Mouse (Mus musculus): ENCODE results near the gene Zfp81. TPM values are rescaled to one million over a fixed set of nuclear protein-coding genes. Genes with fewer than 3 reads are reported as not detected.
"Not testable (repeated sequence)": the region's sequence is repeated elsewhere in the genome, so short reads cannot be mapped to it uniquely, and the experiment has no call there.

The Zfp81 gene
- total and polyA plus RNA-seq, 2 experiments from 2014 or later: 3.6 to 5.4 TPM

GRCm38 (mm10) chr17:33352981-33353380 is 5.7 kb downstream of the Zfp81 start:
- Histone ChIP-seq H3K27me3 (ENCODE audit: control insufficient read depth, insufficient read depth, low read length) (no peaks in the 10 kb centered on the region), H3K9ac (replicated peaks; ENCODE audit: low read depth, low read length) (no peak overlapping the region), H3K4me1 (ENCODE audit: control insufficient read depth, insufficient read depth) (no peaks in the 10 kb centered on the region), H3K4me3 (ENCODE audit: low read depth, low read length) (no peak overlapping the region), H3K9me3 (replicated peaks; ENCODE audit: control insufficient read depth, low read length) (peaks cover 14% of the 10 kb centered on the region), H3K4me2 (ENCODE audit: low read depth, low read length) (no peak overlapping the region), H3K36me3 (replicated peaks; ENCODE audit: control insufficient read depth, insufficient read depth, low read length) (no peaks in the 10 kb centered on the region), H3K27ac (ENCODE audit: low read depth) (no peak overlapping the region)
- ATAC-seq (ENCODE audit: insufficient read depth, low read depth) (no peak), DNase-seq (ENCODE audit: low spot score) (no peak)
- TF ChIP-seq CTCF (IDR thresholded peaks at IDR 0.05; ENCODE audit: low read depth): no peak
- no peak for TF ChIP-seq EP300 (IDR thresholded peaks at IDR 0.05; ENCODE audit: low read depth)
- 91% methylated on average over 1 of the region's 1 CpGs for WGBS

GRCm38 (mm10) chr17:33289876-33290149 is 68.9 kb downstream of the Zfp81 start:
- not testable (repeated sequence) for H3K27ac ChIP-seq (ENCODE audit: low read depth); H3K4me3 ChIP-seq (ENCODE audit: low read depth, low read length); H3K4me1 ChIP-seq (ENCODE audit: control insufficient read depth, insufficient read depth); H3K4me2 ChIP-seq (ENCODE audit: low read depth, low read length); H3K9ac ChIP-seq (replicated peaks; ENCODE audit: low read depth, low read length); H3K9me3 ChIP-seq (replicated peaks; ENCODE audit: control insufficient read depth, low read length); DNase-seq (ENCODE audit: low spot score); ATAC-seq (ENCODE audit: insufficient read depth, low read depth); H3K36me3 ChIP-seq (replicated peaks; ENCODE audit: control insufficient read depth, insufficient read depth, low read length); H3K27me3 ChIP-seq (ENCODE audit: control insufficient read depth, insufficient read depth, low read length)
- WGBS: no CpG with 5 or more reads among the region's 9 CpGs

- not testable (repeated sequence) for H3K4me1 ChIP-seq (ENCODE audit: control insufficient read depth, insufficient read depth); H3K9me3 ChIP-seq (replicated peaks; ENCODE audit: control insufficient read depth, low read length); H3K27ac ChIP-seq (ENCODE audit: low read depth); DNase-seq (ENCODE audit: low spot score); H3K27me3 ChIP-seq (ENCODE audit: control insufficient read depth, insufficient read depth, low read length); H3K4me3 ChIP-seq (ENCODE audit: low read depth, low read length); H3K36me3 ChIP-seq (replicated peaks; ENCODE audit: control insufficient read depth, insufficient read depth, low read length); H3K9ac ChIP-seq (replicated peaks; ENCODE audit: low read depth, low read length); H3K4me2 ChIP-seq (ENCODE audit: low read depth, low read length)
- peak; percentile 99 for ATAC-seq (ENCODE audit: insufficient read depth, low read depth)
- no CpG with 5 or more reads among the region's 25 CpGs for WGBS
These were observed 69.4 kb downstream of the Zfp81 start, which contains the start of gene Zfp955b for GRCm38 (mm10) chr17:33289039-33289875. Zfp955b (plus strand) TSS chr17:33289544.

Other genes starting within 250 kb of the Zfp81 start
- gene Morc2b, start 219.2 kb downstream of the Zfp81 start, total RNA-seq (2014; rRNA removed; ENCODE audit: low replicate concordance): 1.0 TPM in 1 of 2 replicates, not detected in the other
- 0.03 and 0.18 TPM in 2 replicates for gene Morc2b, start 219.2 kb downstream of the Zfp81 start, polyA plus RNA-seq (2015; fragmentation: Nextera tagmentation; extraction: Ambion mirVana)
- gene Olfr55, start 190.4 kb downstream of the Zfp81 start, total RNA-seq (2014; rRNA removed; ENCODE audit: low replicate concordance): not detected in 2 replicates
- not detected in 2 replicates for gene Olfr55, start 190.4 kb downstream of the Zfp81 start, polyA plus RNA-seq (2015; fragmentation: Nextera tagmentation; extraction: Ambion mirVana)
- gene Olfr239, start 167.6 kb downstream of the Zfp81 start, total RNA-seq (2014; rRNA removed; ENCODE audit: low replicate concordance): not detected in 2 replicates
- gene Olfr239, start 167.6 kb downstream of the Zfp81 start, polyA plus RNA-seq (2015; fragmentation: Nextera tagmentation; extraction: Ambion mirVana): not detected in 2 replicates
- gene Olfr1564, start 137.2 kb downstream of the Zfp81 start, total RNA-seq (2014; rRNA removed; ENCODE audit: low replicate concordance): not detected in 2 replicates
- gene Olfr1564, start 137.2 kb downstream of the Zfp81 start, polyA plus RNA-seq (2015; fragmentation: Nextera tagmentation; extraction: Ambion mirVana): 0.01 TPM in 1 of 2 replicates, not detected in the other
- gene Zfp955a, start 103.7 kb downstream of the Zfp81 start, total RNA-seq (2014; rRNA removed; ENCODE audit: low replicate concordance): 6.8 and 9.4 TPM in 2 replicates
- gene Zfp955a, start 103.7 kb downstream of the Zfp81 start, polyA plus RNA-seq (2015; fragmentation: Nextera tagmentation; extraction: Ambion mirVana): 12.0 and 13.0 TPM in 2 replicates
- gene Olfr63, start 94.2 kb downstream of the Zfp81 start, total RNA-seq (2014; rRNA removed; ENCODE audit: low replicate concordance): not detected in 2 replicates
- gene Olfr63, start 94.2 kb downstream of the Zfp81 start, polyA plus RNA-seq (2015; fragmentation: Nextera tagmentation; extraction: Ambion mirVana): not detected in 2 replicates
- 3.4 and 6.4 TPM in 2 replicates for gene Zfp955b, start 69.3 kb downstream of the Zfp81 start, total RNA-seq (2014; rRNA removed; ENCODE audit: low replicate concordance)
- 8.2 and 10.4 TPM in 2 replicates for gene Zfp955b, start 69.3 kb downstream of the Zfp81 start, polyA plus RNA-seq (2015; fragmentation: Nextera tagmentation; extraction: Ambion mirVana)
- gene Zfp101, start 35.8 kb upstream of the Zfp81 start, total RNA-seq (2014; rRNA removed; ENCODE audit: low replicate concordance): 2.1 and 6.6 TPM in 2 replicates
- 3.4 and 3.8 TPM in 2 replicates for gene Zfp101, start 35.8 kb upstream of the Zfp81 start, polyA plus RNA-seq (2015; fragmentation: Nextera tagmentation; extraction: Ambion mirVana)
- not detected in 2 replicates for gene Actl9, start 74.0 kb upstream of the Zfp81 start, total RNA-seq (2014; rRNA removed; ENCODE audit: low replicate concordance)
- gene Actl9, start 74.0 kb upstream of the Zfp81 start, polyA plus RNA-seq (2015; fragmentation: Nextera tagmentation; extraction: Ambion mirVana): not detected in 2 replicates
- gene Adamts10, start 165.3 kb upstream of the Zfp81 start, total RNA-seq (2014; rRNA removed; ENCODE audit: low replicate concordance): 17.0 and 34.7 TPM in 2 replicates
- 13.6 and 14.8 TPM in 2 replicates for gene Adamts10, start 165.3 kb upstream of the Zfp81 start, polyA plus RNA-seq (2015; fragmentation: Nextera tagmentation; extraction: Ambion mirVana)
- 2.6 and 3.0 TPM in 2 replicates for gene Myo1f, start 196.8 kb upstream of the Zfp81 start, total RNA-seq (2014; rRNA removed; ENCODE audit: low replicate concordance)
- 1.1 and 1.6 TPM in 2 replicates for gene Myo1f, start 196.8 kb upstream of the Zfp81 start, polyA plus RNA-seq (2015; fragmentation: Nextera tagmentation; extraction: Ambion mirVana)

All from heart, postnatal 0 days (tissue).